Mouse (Mus musculus): ENCODE data around the gene Mettl27. TPM values are rescaled to one million over a fixed set of nuclear protein-coding genes. Genes with fewer than 3 reads are reported as not detected.
A peak's percentile ranks its signal among the peaks of the same experiment; 100 is the strongest.

Mettl27 gene
- polyA plus RNA-seq, 2 experiments = 7.9 to 14.4 TPM

- Histone ChIP-seq H3K4me2 (ENCODE audit: low read depth) (peak overlapping the region; percentile 81), H3K9me3 (ENCODE audit: control insufficient read depth, low read length) (no peaks in the 10 kb centered on the region), H3K4me1 (replicated peaks; ENCODE audit: control insufficient read depth in 2 of 2, insufficient read depth in 2 of 2, low read length in 1 of 2) (peaks cover 0 to 3% of the 10 kb centered on the region in 2 experiments; a peak in 1 of 4 replicates), H3K27ac (no peak overlapping the region), H3K4me3 (ENCODE audit: insufficient read depth in 1 of 2, low read depth in 2 of 2, low read length in 2 of 2) (peak overlapping the region; percentile 29 to 51), H3K36me3 (replicated peaks; ENCODE audit: control insufficient read depth, insufficient read depth, low read depth) (no peaks in the 10 kb centered on the region), H3K27me3 (ENCODE audit: control insufficient read depth, insufficient read depth, low read length) (no peaks in the 10 kb centered on the region), H3K9ac (replicated peaks) (peak overlapping the region; percentile 48)
- WGBS (ENCODE audit: insufficient replicate concordance) = 4% methylated on average over 33 of the region's 33 CpGs
- no peak for TF ChIP-seq EP300 (IDR thresholded peaks at IDR 0.05; ENCODE audit: low read depth)
- TF ChIP-seq CTCF (IDR thresholded peaks at IDR 0.05; ENCODE audit: low read depth) = peak; percentile 51
- DNase-seq (ENCODE audit: low read depth in 3 of 3, low spot score in 3 of 3) (peak; percentile 39 to 56 (median 44)), ATAC-seq (ENCODE audit: insufficient read depth) (peak; percentile 79)
Measured at GRCm38 (mm10) chr5:134965852-134966821, 34.0 kb downstream of the Mettl27 start.

- no peak for DNase-seq (ENCODE audit: low read depth in 3 of 3, low spot score in 3 of 3)
- no peak for TF ChIP-seq EP300 (IDR thresholded peaks at IDR 0.05; ENCODE audit: low read depth)
- TF ChIP-seq CTCF (IDR thresholded peaks at IDR 0.05; ENCODE audit: low read depth) = no peak
- H3K27me3 ChIP-seq (ENCODE audit: control insufficient read depth, insufficient read depth, low read length) = no peaks in the 10 kb centered on the region
- no peaks in the 10 kb centered on the region for H3K36me3 ChIP-seq (replicated peaks; ENCODE audit: control insufficient read depth, insufficient read depth, low read depth)
- H3K27ac ChIP-seq = no peak overlapping the region
- no peak for ATAC-seq (ENCODE audit: insufficient read depth)
- no peak overlapping the region for H3K4me3 ChIP-seq (ENCODE audit: insufficient read depth in 1 of 2, low read depth in 2 of 2, low read length in 2 of 2)
- no peaks in the 10 kb centered on the region for H3K9me3 ChIP-seq (ENCODE audit: control insufficient read depth, low read length)
- 70% methylated on average over 20 of the region's 20 CpGs for WGBS (ENCODE audit: insufficient replicate concordance)
- peaks cover 0 to 4% of the 10 kb centered on the region in 2 experiments; a peak in 1 of 4 replicates for H3K4me1 ChIP-seq (replicated peaks; ENCODE audit: control insufficient read depth in 2 of 2, insufficient read depth in 2 of 2, low read length in 1 of 2)
- H3K4me2 ChIP-seq (ENCODE audit: low read depth) = no peak overlapping the region
- no peak overlapping the region for H3K9ac ChIP-seq (replicated peaks)
Measured at GRCm38 (mm10) chr5:134967164-134967944, 35.2 kb downstream of the Mettl27 start.

GRCm38 (mm10) chr5:134970671-134971070 lies 38.5 kb downstream of the Mettl27 start:
- Histone ChIP-seq H3K4me1 (replicated peaks; ENCODE audit: control insufficient read depth in 2 of 2, insufficient read depth in 2 of 2, low read length in 1 of 2) (peaks cover 15 to 26% of the 10 kb centered on the region in 2 experiments), H3K4me3 (ENCODE audit: insufficient read depth in 1 of 2, low read depth in 2 of 2, low read length in 2 of 2) (no peak overlapping the region), H3K9me3 (ENCODE audit: control insufficient read depth, low read length) (no peaks in the 10 kb centered on the region), H3K4me2 (ENCODE audit: low read depth) (no peak overlapping the region), H3K9ac (replicated peaks) (no peak overlapping the region), H3K27ac (no peak overlapping the region), H3K36me3 (replicated peaks; ENCODE audit: control insufficient read depth, insufficient read depth, low read depth) (no peaks in the 10 kb centered on the region), H3K27me3 (ENCODE audit: control insufficient read depth, insufficient read depth, low read length) (no peaks in the 10 kb centered on the region; the same call in 1 of the 2 replicates)
- no peak for DNase-seq (ENCODE audit: low read depth in 3 of 3, low spot score in 3 of 3)
- WGBS (ENCODE audit: insufficient replicate concordance) = 57% methylated on average over 8 of the region's 8 CpGs
- no peak for ATAC-seq (ENCODE audit: insufficient read depth)
- TF ChIP-seq EP300 (IDR thresholded peaks at IDR 0.05; ENCODE audit: low read depth) (no peak), CTCF (IDR thresholded peaks at IDR 0.05; ENCODE audit: low read depth) (no peak)

GRCm38 (mm10) chr5:134973081-134973480 lies 40.9 kb downstream of the Mettl27 start:
- Histone ChIP-seq H3K9ac (replicated peaks) (no peak overlapping the region), H3K27me3 (ENCODE audit: control insufficient read depth, insufficient read depth, low read length) (no peaks in the 10 kb centered on the region; the same call in 1 of the 2 replicates), H3K4me3 (ENCODE audit: insufficient read depth in 1 of 2, low read depth in 2 of 2, low read length in 2 of 2) (no peak overlapping the region), H3K27ac (no peak overlapping the region), H3K4me1 (replicated peaks; ENCODE audit: control insufficient read depth in 2 of 2, insufficient read depth in 2 of 2, low read length in 1 of 2) (peaks cover 26 to 41% of the 10 kb centered on the region in 2 experiments), H3K4me2 (ENCODE audit: low read depth) (no peak overlapping the region), H3K36me3 (replicated peaks; ENCODE audit: control insufficient read depth, insufficient read depth, low read depth) (no peaks in the 10 kb centered on the region), H3K9me3 (ENCODE audit: control insufficient read depth, low read length) (no peaks in the 10 kb centered on the region)
- ATAC-seq (ENCODE audit: insufficient read depth) (no peak), DNase-seq (ENCODE audit: low read depth in 3 of 3, low spot score in 3 of 3) (no peak)
- TF ChIP-seq CTCF (IDR thresholded peaks at IDR 0.05; ENCODE audit: low read depth) = no peak
- TF ChIP-seq EP300 (IDR thresholded peaks at IDR 0.05; ENCODE audit: low read depth) = no peak

All from liver, embryonic 14.5 days (tissue).